Mouse (Mus musculus): ENCODE results near the gene Zfp866. TPM values are rescaled to one million over a fixed set of nuclear protein-coding genes. Genes with fewer than 3 reads are reported as not detected.
A peak's percentile ranks its signal among the peaks of the same experiment; 100 is the strongest.

Zfp866 gene
- polyA plus RNA-seq (2012; rRNA removed): 2.2 and 3.7 TPM in 2 replicates

DNA sequence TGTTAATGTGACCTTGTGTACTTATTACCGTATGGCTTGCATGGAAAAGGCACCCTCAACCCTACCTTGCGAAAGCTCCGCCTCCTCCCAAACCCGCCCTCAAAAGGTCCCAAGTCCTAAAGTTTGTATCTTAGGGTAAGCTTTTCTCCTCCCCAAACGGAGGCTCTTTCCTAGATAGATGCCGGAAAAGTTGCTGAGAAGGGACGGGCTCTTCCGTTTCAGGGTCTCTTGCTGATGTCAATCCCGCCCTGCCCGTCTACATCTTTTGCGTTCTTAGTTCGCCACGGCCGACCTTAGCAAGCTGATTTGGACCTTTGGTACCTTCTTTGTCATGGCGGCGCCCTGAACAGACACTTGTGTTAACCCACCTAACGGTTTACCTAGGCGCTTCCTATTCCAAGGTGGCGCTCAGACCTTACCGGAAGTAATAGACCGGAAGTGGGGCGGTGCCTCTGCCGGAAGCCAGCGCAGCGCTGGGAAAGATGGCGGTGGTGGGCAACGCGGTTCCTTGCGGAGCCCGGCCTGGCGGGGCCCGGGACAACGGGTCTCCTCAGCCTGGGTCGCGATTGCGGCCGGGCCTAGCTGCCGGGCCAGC lies at the start of gene Zfp866, which contains the start of gene Atp13a1:
Zfp866 (minus strand) TSS at position 406 of the 595 bp plus-strand sequence.
Atp13a1 (plus strand) TSS at position 391 of the 595 bp plus-strand sequence.
- no peaks in the 10 kb centered on the region for H3K27me3 ChIP-seq (ENCODE audit: control insufficient read depth, insufficient read depth, low read length)
- peak within 1 kb of the TSS; percentile 96 for H3K27ac ChIP-seq (ENCODE audit: insufficient read depth, low read depth, low read length)
- H3K4me1 ChIP-seq (ENCODE audit: control insufficient read depth, insufficient read depth, insufficient read length, low read length): peaks cover 4% of the 10 kb centered on the region; the same call in 1 of the 2 replicates
- H3K4me3 ChIP-seq (ENCODE audit: low read depth, low read length): peak within 1 kb of the TSS; percentile 97
- peaks cover 17% of the 10 kb centered on the region for H3K36me3 ChIP-seq (ENCODE audit: control insufficient read depth, insufficient read depth, low read length)
- under 1% methylated on average over 38 of the region's 38 CpGs for WGBS
- TF ChIP-seq POLR2A (IDR thresholded peaks at IDR 0.05; ENCODE audit: low read depth, low read length) (peak; percentile 62; the same call in 1 of the 2 replicates), CTCF (IDR thresholded peaks at IDR 0.05; ENCODE audit: extremely low read depth, insufficient read length, insufficient replicate concordance, low read depth, low read length) (no peak)

GRCm38 (mm10) chr8:69837057-69837682 lies 46.2 kb upstream of the Zfp866 start:
- Histone ChIP-seq H3K4me1 (ENCODE audit: control insufficient read depth, insufficient read depth, insufficient read length, low read length) (0 out of 2 replicates have a peak, but pooled peaks cover 3% of the 10 kb centered on the region), H3K27me3 (ENCODE audit: control insufficient read depth, insufficient read depth, low read length) (no peaks in the 10 kb centered on the region), H3K27ac (ENCODE audit: insufficient read depth, low read depth, low read length) (no peak overlapping the region), H3K4me3 (ENCODE audit: low read depth, low read length) (no peak overlapping the region), H3K36me3 (ENCODE audit: control insufficient read depth, insufficient read depth, low read length) (no peaks in the 10 kb centered on the region)
- 48% methylated on average over 8 of the region's 8 CpGs for WGBS
- TF ChIP-seq POLR2A (IDR thresholded peaks at IDR 0.05; ENCODE audit: low read depth, low read length): no peak
- TF ChIP-seq CTCF (IDR thresholded peaks at IDR 0.05; ENCODE audit: extremely low read depth, insufficient read length, insufficient replicate concordance, low read depth, low read length): no peak

- TF ChIP-seq CTCF (IDR thresholded peaks at IDR 0.05; ENCODE audit: extremely low read depth, insufficient read length, insufficient replicate concordance, low read depth, low read length) (no peak), POLR2A (IDR thresholded peaks at IDR 0.05; ENCODE audit: low read depth, low read length) (no peak)
Observed at GRCm38 (mm10) chr8:69832298-69832853, 41.4 kb upstream of the Zfp866 start, which contains the start of gene Pbx4. Gene Pbx4, plus strand, starts transcription at chr8:69832491.

DNA sequence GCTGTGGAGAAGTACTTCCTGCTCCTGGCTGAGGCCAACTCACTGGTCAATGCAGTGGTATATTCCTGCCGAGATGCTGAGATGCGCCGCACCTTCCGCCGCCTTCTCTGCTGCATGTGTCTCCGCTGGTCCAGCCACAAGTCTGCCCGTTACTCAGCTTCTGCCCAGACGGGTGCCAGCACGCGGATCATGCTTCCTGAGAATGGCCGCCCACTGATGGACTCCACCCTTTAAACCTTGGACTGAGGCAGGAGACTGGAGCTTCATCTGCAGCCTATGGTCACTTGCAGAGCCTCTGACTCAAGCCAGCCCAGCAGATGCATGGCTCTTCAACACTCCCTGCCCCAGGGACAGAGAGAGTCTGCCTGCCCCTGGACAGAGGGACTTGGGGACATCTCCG lies 35.4 kb upstream of the Zfp866 start:
- no peaks in the 10 kb centered on the region for H3K27me3 ChIP-seq (ENCODE audit: control insufficient read depth, insufficient read depth, low read length)
- H3K36me3 ChIP-seq (ENCODE audit: control insufficient read depth, insufficient read depth, low read length): no peaks in the 10 kb centered on the region
- no peak for TF ChIP-seq CTCF (IDR thresholded peaks at IDR 0.05; ENCODE audit: extremely low read depth, insufficient read length, insufficient replicate concordance, low read depth, low read length)
- TF ChIP-seq POLR2A (IDR thresholded peaks at IDR 0.05; ENCODE audit: low read depth, low read length): no peak
- no peak overlapping the region for H3K4me3 ChIP-seq (ENCODE audit: low read depth, low read length)
- peaks cover 15% of the 10 kb centered on the region for H3K4me1 ChIP-seq (ENCODE audit: control insufficient read depth, insufficient read depth, insufficient read length, low read length)
- WGBS: 82% methylated on average over 12 of the region's 12 CpGs
- H3K27ac ChIP-seq (ENCODE audit: insufficient read depth, low read depth, low read length): no peak overlapping the region

More at GRCm38 (mm10) chr8:69832298-69832853, 41.4 kb upstream of the Zfp866 start, which contains the start of gene Pbx4:
- Histone ChIP-seq H3K4me1 (ENCODE audit: control insufficient read depth, insufficient read depth, insufficient read length, low read length) (0 out of 2 replicates have a peak, but pooled peaks cover 3% of the 10 kb centered on the region), H3K36me3 (ENCODE audit: control insufficient read depth, insufficient read depth, low read length) (no peaks in the 10 kb centered on the region), H3K4me3 (ENCODE audit: low read depth, low read length) (peak within 1 kb of the TSS; percentile 72), H3K27ac (ENCODE audit: insufficient read depth, low read depth, low read length) (no peak within 1 kb of the TSS), H3K27me3 (ENCODE audit: control insufficient read depth, insufficient read depth, low read length) (no peaks in the 10 kb centered on the region)
- under 1% methylated on average over 38 of the region's 38 CpGs for WGBS

DNA sequence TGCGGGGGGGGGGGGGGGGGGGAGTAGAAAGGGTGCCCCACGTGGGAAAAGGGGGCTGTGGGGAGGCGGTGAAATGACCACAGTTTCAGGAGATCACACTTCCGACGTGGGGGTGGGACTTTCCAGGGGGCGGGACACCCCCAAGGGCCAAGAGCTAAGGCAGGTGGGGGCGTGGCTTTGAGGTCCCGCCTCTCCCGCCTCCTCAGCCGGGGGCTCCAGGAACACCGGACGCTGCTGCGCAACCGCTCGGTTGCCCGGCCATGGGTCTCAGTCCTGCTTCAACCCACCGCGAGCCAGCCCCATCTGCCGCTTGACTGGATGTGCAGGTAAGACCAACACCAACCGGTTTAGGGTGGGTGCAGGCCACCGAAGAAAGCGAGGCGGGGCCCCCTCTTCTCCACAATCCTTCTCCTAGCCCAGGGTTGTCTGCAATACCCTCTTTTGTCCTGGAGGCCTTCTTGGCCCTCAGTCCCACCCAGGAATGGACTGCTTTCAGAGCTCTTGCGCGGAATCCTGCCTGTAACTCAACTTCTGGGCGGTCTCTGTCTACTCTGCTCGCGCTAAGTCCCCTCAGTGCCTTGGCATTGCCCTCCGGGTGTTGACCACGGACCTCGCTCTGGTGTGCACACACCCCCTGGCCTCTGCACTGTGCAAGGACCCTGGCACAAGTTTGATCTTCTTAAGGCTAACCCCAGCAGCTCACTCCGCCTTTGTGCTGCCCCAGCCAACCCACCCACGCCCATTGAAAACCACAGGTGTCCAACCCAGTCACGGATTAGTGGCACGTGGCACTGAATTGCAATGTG lies 31.6 kb upstream of the Zfp866 start, which contains the start of gene Lpar2:
Lpar2 (plus strand) TSS at position 44 of the 806 bp plus-strand sequence.
- TF ChIP-seq POLR2A (IDR thresholded peaks at IDR 0.05; ENCODE audit: low read depth, low read length) (no peak), CTCF (IDR thresholded peaks at IDR 0.05; ENCODE audit: extremely low read depth, insufficient read length, insufficient replicate concordance, low read depth, low read length) (no peak)
- 3% methylated on average over 33 of the region's 35 CpGs for WGBS
- Histone ChIP-seq H3K27ac (ENCODE audit: insufficient read depth, low read depth, low read length) (no peak within 1 kb of the TSS), H3K4me1 (ENCODE audit: control insufficient read depth, insufficient read depth, insufficient read length, low read length) (peaks cover 21% of the 10 kb centered on the region), H3K36me3 (ENCODE audit: control insufficient read depth, insufficient read depth, low read length) (peaks cover 6% of the 10 kb centered on the region; the same call in 1 of the 2 replicates), H3K4me3 (ENCODE audit: low read depth, low read length) (peak within 1 kb of the TSS; percentile 73), H3K27me3 (ENCODE audit: control insufficient read depth, insufficient read depth, low read length) (no peaks in the 10 kb centered on the region)

DNA sequence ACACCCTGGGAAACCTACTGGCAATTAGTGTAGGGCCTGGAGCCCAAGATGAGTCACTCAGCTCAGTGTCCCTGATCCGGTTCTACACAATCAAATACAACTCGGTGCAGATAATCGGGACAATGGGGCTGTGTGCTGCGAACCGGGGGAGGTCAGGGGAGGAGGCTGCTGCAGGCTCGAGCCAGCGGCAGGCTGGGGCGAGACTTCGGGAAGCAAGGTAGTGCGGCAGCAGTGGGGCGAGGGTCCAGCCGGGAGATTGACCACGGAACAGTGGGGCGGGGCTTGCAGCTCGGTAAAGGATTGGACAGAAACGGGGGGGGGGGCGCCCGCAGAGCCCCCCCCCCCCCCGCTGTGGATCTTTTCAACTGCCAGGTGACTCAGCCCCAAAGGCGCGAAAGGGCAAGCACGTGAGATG lies 31.0 kb upstream of the Zfp866 start:
- under 1% methylated on average over 16 of the region's 22 CpGs for WGBS
- Histone ChIP-seq H3K36me3 (ENCODE audit: control insufficient read depth, insufficient read depth, low read length) (peaks cover 11% of the 10 kb centered on the region), H3K4me1 (ENCODE audit: control insufficient read depth, insufficient read depth, insufficient read length, low read length) (peaks cover 26% of the 10 kb centered on the region), H3K27me3 (ENCODE audit: control insufficient read depth, insufficient read depth, low read length) (no peaks in the 10 kb centered on the region), H3K4me3 (ENCODE audit: low read depth, low read length) (peak overlapping the region; percentile 73), H3K27ac (ENCODE audit: insufficient read depth, low read depth, low read length) (no peak overlapping the region)
- no peak for TF ChIP-seq CTCF (IDR thresholded peaks at IDR 0.05; ENCODE audit: extremely low read depth, insufficient read length, insufficient replicate concordance, low read depth, low read length)
- no peak for TF ChIP-seq POLR2A (IDR thresholded peaks at IDR 0.05; ENCODE audit: low read depth, low read length)
